Mouse (Mus musculus) lung, adult 2 months (tissue): ENCODE results near the gene Stk17b.
"Not testable (repeated sequence)": the region's sequence is repeated elsewhere in the genome, so short reads cannot be mapped to it uniquely, and the experiment has no call there.

Experiments
- CTCF ChIP-seq: fragments of 200-500 bp; IDR thresholded peaks from 2 replicates; pipeline ENCODE4 v1.5.1; 2011; ENCODE audit warnings: mild to moderate bottlenecking, low read length, control low read depth; ENCODE audit not compliant: insufficient read depth
- POLR2A ChIP-seq: fragments of 200-500 bp; IDR thresholded peaks from 2 replicates; pipeline ENCODE4 v1.6.1; 2011; ENCODE audit warnings: low read depth, mild to moderate bottlenecking, control low read depth, low read length, borderline replicate concordance; ENCODE audit errors: extremely low read depth

GRCm38 (mm10) chr1:53750697-53751096 is 34.3 kb downstream of the Stk17b start:
- not testable (repeated sequence) for TF ChIP-seq CTCF, POLR2A
